Mouse (Mus musculus) neural tube, embryonic 15.5 days (tissue): Measurements from ENCODE around the gene Dcxr. TPM values are rescaled to one million over a fixed set of nuclear protein-coding genes. Genes with fewer than 3 reads are reported as not detected.

Experiments used
- ATAC-seq: fragments of 200-750 bp; cut with Nextera tagmentation; 2 replicates; pipeline ENCODE4 v1.8.0; 2017; ENCODE audit warnings: mild to moderate bottlenecking, moderate TSS enrichment, moderate library complexity; ENCODE audit not compliant: low FRiP score
- H3K27ac ChIP-seq: fragments of 300-500 bp; sonication (generic); replicated peaks from 2 replicates; pipeline ENCODE4 v1.5.1; 2015; ENCODE audit warnings: mild to moderate bottlenecking, inconsistent platforms
- H3K27me3 ChIP-seq: fragments of 300-500 bp; sonication (generic); replicated peaks from 2 replicates; pipeline ENCODE4 v1.6.1; 2015; ENCODE audit warnings: inconsistent platforms
- H3K36me3 ChIP-seq: fragments of 300-500 bp; sonication (generic); 2 replicates; pipeline ENCODE4 v1.6.1; 2015; ENCODE audit warnings: inconsistent platforms
- H3K4me1 ChIP-seq: fragments of 300-500 bp; sonication (generic); 2 replicates; pipeline ENCODE4 v1.6.1; 2015; ENCODE audit warnings: inconsistent platforms
- H3K4me2 ChIP-seq: fragments of 300-500 bp; sonication (generic); 2 replicates; pipeline ENCODE4 v1.6.1; 2015; ENCODE audit warnings: inconsistent platforms, mild to moderate bottlenecking, moderate library complexity
- H3K4me3 ChIP-seq: fragments of 300-500 bp; sonication (generic); replicated peaks from 2 replicates; pipeline ENCODE4 v1.5.1; 2015; ENCODE audit warnings: mild to moderate bottlenecking, inconsistent platforms
- H3K9ac ChIP-seq: fragments of 300-500 bp; sonication (generic); replicated peaks from 2 replicates; pipeline ENCODE4 v1.6.1; 2015; ENCODE audit warnings: mild to moderate bottlenecking, inconsistent platforms
- H3K9me3 ChIP-seq: fragments of 300-500 bp; sonication (generic); replicated peaks from 2 replicates; pipeline ENCODE4 v1.6.1; 2016; ENCODE audit warnings: inconsistent platforms
- WGBS: fragments of 180-500 bp; shearing (Covaris S2); methylation state at CpG from one replicate; pipeline ENCODE4 v1.1.7; 2015; ENCODE audit warnings: mixed read lengths; 5-methylcytosine and 5-hydroxymethylcytosine counted together
- polyA plus RNA-seq: library from polyadenylated mRNA; unstranded; fragments of >200 nt; fragmentation: Nextera tagmentation; extraction: Ambion mirVana; gene quantifications from 2 replicates; pipeline ENCODE4 v1.2.1, GENCODE M21; 2015

Dcxr gene
- polyA plus RNA-seq, 1 experiment from 2014 or later, result 9.4 TPM

DNA sequence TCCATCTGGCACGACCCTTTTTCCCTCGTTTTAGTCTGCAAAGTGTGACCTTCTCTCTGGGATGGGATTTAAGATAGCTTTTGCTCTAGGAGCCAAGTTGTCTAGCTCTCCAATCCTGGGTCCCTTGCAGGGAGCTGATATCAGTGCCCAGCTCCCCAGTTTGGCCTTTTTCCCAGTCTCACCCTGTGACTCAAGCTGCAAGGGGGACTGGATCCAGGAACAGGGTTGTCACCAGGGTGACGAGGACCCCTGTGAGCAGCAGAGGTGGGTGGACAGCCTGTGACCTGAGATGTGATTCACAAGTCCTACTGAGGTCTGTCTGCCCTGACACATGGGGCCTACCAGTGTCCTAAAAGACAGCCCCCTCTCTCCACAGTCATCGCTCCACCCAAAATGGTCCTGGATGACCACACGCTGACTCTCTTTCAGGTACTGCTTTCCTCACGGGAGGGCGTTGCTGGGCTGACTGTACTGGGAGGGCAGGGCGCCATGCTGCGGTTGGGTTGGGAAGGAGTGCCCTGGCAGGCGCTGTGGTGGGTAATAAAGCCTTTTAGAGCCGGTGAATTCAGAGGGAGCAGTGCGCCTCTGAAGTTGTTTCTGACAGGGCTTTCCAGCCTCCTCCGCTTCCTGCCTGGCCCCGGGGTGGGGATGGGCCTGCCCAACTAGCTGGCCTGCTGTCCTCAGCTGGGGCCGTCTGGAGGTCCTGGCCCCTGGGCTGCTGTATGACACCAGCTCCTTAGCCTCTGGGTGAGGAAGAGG, 23.2 kb downstream of the Dcxr start:
- 29% methylated on average over 15 of the region's 15 CpGs for WGBS
- H3K4me3 ChIP-seq, result no peak overlapping the region
- peaks cover 21% of the 10 kb centered on the region for H3K36me3 ChIP-seq
- H3K9ac ChIP-seq, result no peak overlapping the region; the same call in 1 of the 2 replicates
- no peaks in the 10 kb centered on the region for H3K27me3 ChIP-seq
- no peak overlapping the region for H3K4me2 ChIP-seq
- no peak; the same call in 1 of the 2 replicates for ATAC-seq
- peaks cover 16% of the 10 kb centered on the region for H3K4me1 ChIP-seq
- H3K27ac ChIP-seq, result 0 out of 2 replicates have a peak overlapping the region, but pooled peaks have one; percentile 5
- no peaks in the 10 kb centered on the region for H3K9me3 ChIP-seq

DNA sequence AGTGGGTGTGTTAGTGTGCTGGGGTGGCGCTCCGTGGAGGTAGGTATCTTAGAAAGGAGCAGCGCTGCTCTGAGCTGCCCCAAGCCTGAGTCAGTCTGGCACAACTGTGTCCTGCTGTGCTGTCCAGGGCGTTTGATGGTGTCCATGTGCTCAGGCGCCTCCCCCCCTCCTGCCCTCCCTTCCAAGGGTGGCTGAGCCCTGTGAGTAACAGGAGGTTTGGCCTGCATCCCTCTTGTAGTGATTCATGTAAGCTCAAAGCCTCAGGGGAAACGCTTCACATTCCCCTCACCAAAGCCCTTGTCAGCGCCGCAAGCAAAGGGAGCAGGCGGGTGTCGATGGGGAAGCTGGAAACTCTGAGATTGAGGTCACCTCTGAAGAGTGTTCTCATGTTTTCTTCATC, 29.3 kb downstream of the Dcxr start:
- Histone ChIP-seq H3K27ac (no peak overlapping the region), H3K9me3 (no peaks in the 10 kb centered on the region), H3K27me3 (no peaks in the 10 kb centered on the region), H3K4me3 (no peak overlapping the region), H3K4me2 (no peak overlapping the region), H3K36me3 (peaks cover 37% of the 10 kb centered on the region), H3K4me1 (peaks cover 15% of the 10 kb centered on the region), H3K9ac (no peak overlapping the region; the same call in 1 of the 2 replicates)
- no peak for ATAC-seq
- WGBS, result 62% methylated on average over 10 of the region's 10 CpGs

DNA sequence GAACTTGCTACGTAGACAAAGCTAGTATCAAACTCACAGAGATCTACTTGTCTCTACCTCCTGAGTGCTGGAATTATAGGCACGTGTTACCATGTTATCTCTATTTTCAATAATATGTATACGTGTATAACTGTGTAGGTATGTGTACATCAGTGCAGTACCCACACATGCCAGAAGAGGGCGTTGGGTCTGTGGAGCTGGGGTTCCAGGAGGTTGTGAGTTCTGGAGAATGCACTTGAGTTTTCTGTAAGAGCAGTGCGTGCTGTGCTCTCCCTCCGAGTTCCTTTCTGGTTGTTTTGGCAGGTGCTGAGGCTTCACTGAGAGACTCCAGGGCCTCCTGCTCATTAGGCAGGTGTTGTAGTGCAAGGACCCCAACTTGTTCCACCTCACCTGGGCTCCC, 30.5 kb downstream of the Dcxr start:
- ATAC-seq, result no peak
- Histone ChIP-seq H3K4me3 (no peak overlapping the region), H3K36me3 (peaks cover 34% of the 10 kb centered on the region), H3K4me1 (peaks cover 15% of the 10 kb centered on the region), H3K4me2 (no peak overlapping the region), H3K9me3 (no peaks in the 10 kb centered on the region), H3K27ac (no peak overlapping the region), H3K27me3 (no peaks in the 10 kb centered on the region), H3K9ac (no peak overlapping the region)
- 91% methylated on average over 6 of the region's 6 CpGs for WGBS

DNA sequence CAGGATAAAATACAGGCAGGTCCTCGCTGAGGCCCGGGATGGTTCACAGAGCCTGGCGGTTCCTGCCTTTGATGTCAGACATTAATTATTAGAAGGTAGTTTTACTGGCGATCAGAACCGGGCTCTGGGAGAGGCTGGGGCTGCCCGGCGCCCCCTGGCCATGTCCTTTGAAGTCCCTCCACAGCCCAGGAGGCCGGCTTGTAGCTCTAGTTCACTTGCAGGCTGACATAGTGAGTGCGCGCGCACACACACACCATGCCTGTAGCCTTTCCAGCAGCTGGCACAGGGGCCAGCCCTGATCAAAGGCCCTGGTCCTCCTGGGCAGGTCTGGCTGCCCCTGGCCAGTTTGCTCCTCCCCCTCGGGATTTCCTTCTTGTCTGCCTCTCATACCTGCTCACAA, 31.4 kb downstream of the Dcxr start:
- Histone ChIP-seq H3K4me3 (no peak overlapping the region), H3K9me3 (no peaks in the 10 kb centered on the region), H3K4me1 (peaks cover 15% of the 10 kb centered on the region), H3K9ac (no peak overlapping the region), H3K4me2 (no peak overlapping the region), H3K27ac (peak overlapping the region; percentile 24), H3K36me3 (peaks cover 34% of the 10 kb centered on the region), H3K27me3 (no peaks in the 10 kb centered on the region)
- WGBS, result 11% methylated on average over 12 of the region's 12 CpGs
- ATAC-seq, result no peak

DNA sequence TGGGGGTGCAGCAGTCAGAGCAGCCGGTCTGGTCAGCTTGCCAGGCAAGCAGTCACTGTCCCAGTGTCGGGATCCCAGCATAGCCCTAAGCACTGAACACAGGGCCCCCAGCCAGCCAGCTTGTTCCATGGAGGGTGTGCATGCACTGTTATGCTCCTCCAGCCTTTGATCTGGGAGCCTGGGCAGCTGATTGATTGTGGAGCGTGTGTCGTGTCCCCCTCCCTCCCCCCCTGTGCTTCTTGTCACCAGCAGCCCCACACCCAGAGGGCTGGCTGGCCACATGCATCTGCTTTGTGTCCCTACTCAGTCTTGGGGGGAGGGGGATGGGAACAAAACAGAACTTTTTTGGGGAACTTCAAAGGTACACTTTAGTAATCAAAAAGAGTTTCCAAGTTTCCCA, 31.9 kb downstream of the Dcxr start:
- Histone ChIP-seq H3K36me3 (peaks cover 38% of the 10 kb centered on the region), H3K4me2 (no peak overlapping the region), H3K27ac (peak overlapping the region; percentile 24; the same call in 1 of the 2 replicates), H3K4me3 (no peak overlapping the region), H3K9ac (no peak overlapping the region), H3K27me3 (no peaks in the 10 kb centered on the region), H3K9me3 (no peaks in the 10 kb centered on the region), H3K4me1 (peaks cover 15% of the 10 kb centered on the region)
- 14% methylated on average over 4 of the region's 4 CpGs for WGBS
- ATAC-seq, result peak; percentile 78

DNA sequence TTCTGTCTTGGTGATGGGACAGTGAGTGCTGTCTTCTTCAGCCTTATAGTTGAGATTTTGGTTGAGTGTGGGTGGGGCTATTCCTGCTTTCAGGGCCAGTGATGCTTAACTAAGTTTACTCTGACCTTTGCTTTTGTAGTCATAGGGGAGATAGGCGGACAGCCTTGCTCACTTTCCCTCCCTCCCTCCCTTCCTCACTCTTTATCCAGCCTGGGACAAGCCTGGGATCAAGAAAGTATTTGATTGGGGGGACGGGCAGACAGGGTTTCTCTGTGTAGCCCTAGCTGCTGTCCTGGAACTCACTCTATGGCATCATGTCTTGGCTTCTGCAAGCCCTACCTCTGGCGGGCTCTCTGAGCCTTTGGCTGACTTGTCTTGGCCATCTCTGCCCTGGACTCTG, 33.6 kb downstream of the Dcxr start:
- no peak overlapping the region for H3K4me2 ChIP-seq
- WGBS, result 60% methylated on average over 3 of the region's 3 CpGs
- H3K9ac ChIP-seq, result no peak overlapping the region
- no peak overlapping the region for H3K4me3 ChIP-seq
- ATAC-seq, result no peak
- H3K27ac ChIP-seq, result no peak overlapping the region
- H3K27me3 ChIP-seq, result no peaks in the 10 kb centered on the region
- peaks cover 15% of the 10 kb centered on the region for H3K4me1 ChIP-seq
- peaks cover 50% of the 10 kb centered on the region for H3K36me3 ChIP-seq
- no peaks in the 10 kb centered on the region for H3K9me3 ChIP-seq

DNA sequence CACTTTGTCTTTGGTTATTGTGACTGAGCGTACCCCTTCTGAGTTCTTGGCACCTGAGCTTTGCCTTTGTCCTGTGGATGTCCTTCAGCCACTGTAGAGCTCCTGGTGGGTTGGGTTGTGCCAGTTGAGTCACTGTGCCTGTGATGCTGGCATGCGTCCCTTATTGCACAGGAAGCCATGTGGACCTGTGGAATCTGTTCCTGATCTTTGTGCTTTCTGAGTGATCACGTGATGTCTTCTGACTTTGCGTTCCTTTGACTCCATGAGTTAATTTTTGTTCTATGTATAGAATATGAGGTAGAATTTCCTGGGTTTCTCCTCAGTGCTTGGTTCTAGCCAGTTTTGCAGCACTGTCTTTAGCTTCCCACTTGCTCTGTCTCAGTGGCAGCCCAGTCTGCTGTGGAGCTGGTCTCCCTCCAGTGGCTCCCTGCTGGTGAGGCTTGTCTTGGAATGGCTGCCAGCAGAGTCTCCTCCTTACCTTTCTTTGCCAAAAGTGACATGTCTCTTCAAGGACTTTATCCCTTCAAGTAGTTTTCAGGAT, 34.5 kb downstream of the Dcxr start:
- ATAC-seq, result no peak
- 92% methylated on average over 4 of the region's 4 CpGs for whole genome bisulfite sequencing

DNA sequence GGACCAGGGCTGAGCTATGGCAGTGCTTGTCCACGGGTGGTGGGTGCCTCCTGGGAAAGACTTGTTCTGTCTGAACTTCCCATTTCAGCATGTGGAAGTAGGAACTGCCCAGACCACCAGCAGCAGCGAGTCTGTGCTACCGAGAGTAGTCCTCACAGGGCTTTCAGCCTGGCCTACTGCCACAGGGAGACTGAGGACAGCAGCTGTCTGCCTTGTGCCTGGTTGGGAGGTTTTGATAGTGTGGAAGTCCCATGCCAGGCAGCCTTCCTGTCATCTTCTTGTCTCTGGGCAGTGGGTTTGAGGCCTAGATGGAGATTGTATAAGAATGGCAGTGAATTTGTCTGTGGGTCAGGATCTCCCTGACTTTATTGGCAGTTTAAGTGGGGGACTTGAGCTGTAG, 37.7 kb downstream of the Dcxr start:
- 87% methylated on average over 3 of the region's 3 CpGs for WGBS
- no peak for ATAC-seq
- Histone ChIP-seq H3K9me3 (no peaks in the 10 kb centered on the region), H3K4me1 (no peaks in the 10 kb centered on the region), H3K9ac (no peak overlapping the region), H3K27ac (no peak overlapping the region), H3K4me2 (no peak overlapping the region), H3K4me3 (no peak overlapping the region), H3K36me3 (peaks cover 63% of the 10 kb centered on the region), H3K27me3 (no peaks in the 10 kb centered on the region)

More for the DNA sequence above, 34.5 kb downstream of the Dcxr start:
- Histone ChIP-seq H3K9me3 (no peaks in the 10 kb centered on the region), H3K27ac (no peak overlapping the region), H3K9ac (no peak overlapping the region), H3K4me3 (no peak overlapping the region), H3K4me1 (peaks cover 15% of the 10 kb centered on the region), H3K27me3 (no peaks in the 10 kb centered on the region), H3K36me3 (peaks cover 58% of the 10 kb centered on the region), H3K4me2 (no peak overlapping the region)

DNA sequence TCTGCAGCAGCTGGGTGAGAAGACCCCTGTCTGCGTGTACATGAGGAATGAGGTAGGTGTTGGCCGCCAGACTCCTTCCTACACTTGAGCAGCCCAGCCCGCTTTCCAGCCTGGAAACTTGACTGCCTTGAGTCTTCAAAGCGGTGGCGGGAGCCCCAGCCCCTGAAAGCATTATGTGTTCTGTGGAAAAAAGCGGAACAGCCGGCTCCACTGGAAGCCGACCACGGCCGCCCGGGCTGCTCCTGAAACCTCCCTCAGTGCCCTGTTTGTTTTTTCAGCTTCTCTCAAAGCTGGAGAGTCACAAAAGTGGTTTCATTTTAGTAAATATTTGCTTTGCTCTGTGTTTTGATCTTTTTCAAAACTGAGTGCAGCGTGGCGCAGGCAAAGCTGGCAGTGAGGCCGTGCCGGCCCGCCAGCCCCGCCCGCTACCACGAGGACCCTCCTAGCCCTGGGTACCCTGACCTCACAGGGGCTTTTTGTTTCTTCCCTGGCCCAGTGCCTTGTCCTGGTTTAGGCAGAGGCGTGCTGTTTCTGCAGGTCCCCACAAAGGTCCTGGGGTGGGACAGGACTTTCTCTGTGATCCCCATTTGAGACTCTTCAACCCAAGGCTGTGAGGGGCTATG, 40.3 kb downstream of the Dcxr start:
- peaks cover 66% of the 10 kb centered on the region for H3K36me3 ChIP-seq
- H3K4me1 ChIP-seq, result no peaks in the 10 kb centered on the region
- no peaks in the 10 kb centered on the region for H3K27me3 ChIP-seq
- ATAC-seq, result no peak
- no peaks in the 10 kb centered on the region for H3K9me3 ChIP-seq
- H3K4me2 ChIP-seq, result no peak overlapping the region
- H3K9ac ChIP-seq, result no peak overlapping the region
- H3K27ac ChIP-seq, result peak overlapping the region; percentile 37; the same call in 1 of the 2 replicates
- H3K4me3 ChIP-seq, result no peak overlapping the region
- 82% methylated on average over 20 of the region's 20 CpGs for WGBS

DNA sequence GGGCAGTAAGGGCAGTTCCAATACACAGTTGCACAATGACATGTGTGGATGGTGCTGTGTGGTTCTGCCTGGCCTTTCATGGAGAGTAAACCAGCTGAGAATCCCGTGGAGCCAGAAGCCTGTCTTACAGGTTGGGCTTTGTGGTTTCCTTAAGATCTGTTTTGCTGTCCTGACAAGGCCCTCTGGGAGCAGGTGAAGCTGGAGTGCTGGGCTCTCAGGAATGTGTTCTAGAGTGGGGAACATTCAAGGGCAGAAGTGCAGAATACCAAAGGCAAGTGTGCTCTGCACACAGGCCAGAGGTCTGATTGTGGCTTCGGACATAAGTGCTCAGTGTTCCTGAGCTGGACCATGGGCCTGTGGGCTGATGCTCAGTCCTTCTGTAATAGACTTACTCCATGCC, 42.4 kb downstream of the Dcxr start:
- H3K9ac ChIP-seq, result no peak overlapping the region
- no peak overlapping the region for H3K4me2 ChIP-seq
- no peak overlapping the region for H3K4me3 ChIP-seq
- H3K4me1 ChIP-seq, result no peaks in the 10 kb centered on the region
- no peaks in the 10 kb centered on the region for H3K9me3 ChIP-seq
- H3K36me3 ChIP-seq, result peaks cover 69% of the 10 kb centered on the region
- WGBS, result 93% methylated on average over 2 of the region's 2 CpGs
- ATAC-seq, result no peak
- no peak overlapping the region for H3K27ac ChIP-seq
- no peaks in the 10 kb centered on the region for H3K27me3 ChIP-seq

DNA sequence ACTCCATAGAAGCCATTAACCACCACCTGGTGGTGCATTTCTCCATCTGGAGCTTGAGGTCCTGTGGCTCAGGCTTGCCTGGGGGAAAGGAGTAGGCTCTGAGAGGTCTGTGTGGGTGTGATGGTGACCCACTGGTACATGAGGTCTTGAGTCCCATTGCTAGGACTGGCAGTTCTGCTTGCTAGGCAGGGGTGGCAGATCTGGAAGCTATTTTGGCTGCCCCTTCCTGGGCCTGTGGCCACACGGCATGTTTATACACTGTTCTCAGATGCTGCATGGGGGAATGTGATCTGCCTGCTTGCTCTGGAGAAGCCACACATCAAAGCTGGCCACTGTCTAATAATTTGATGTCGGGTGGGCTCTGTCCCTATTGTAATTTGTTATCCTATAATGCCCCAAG, 43.0 kb downstream of the Dcxr start:
- Histone ChIP-seq H3K4me2 (no peak overlapping the region), H3K27me3 (no peaks in the 10 kb centered on the region), H3K9ac (no peak overlapping the region), H3K4me1 (no peaks in the 10 kb centered on the region), H3K4me3 (no peak overlapping the region), H3K9me3 (no peaks in the 10 kb centered on the region), H3K36me3 (peaks cover 69% of the 10 kb centered on the region), H3K27ac (no peak overlapping the region)
- 92% methylated on average over 2 of the region's 2 CpGs for WGBS
- ATAC-seq, result no peak

DNA sequence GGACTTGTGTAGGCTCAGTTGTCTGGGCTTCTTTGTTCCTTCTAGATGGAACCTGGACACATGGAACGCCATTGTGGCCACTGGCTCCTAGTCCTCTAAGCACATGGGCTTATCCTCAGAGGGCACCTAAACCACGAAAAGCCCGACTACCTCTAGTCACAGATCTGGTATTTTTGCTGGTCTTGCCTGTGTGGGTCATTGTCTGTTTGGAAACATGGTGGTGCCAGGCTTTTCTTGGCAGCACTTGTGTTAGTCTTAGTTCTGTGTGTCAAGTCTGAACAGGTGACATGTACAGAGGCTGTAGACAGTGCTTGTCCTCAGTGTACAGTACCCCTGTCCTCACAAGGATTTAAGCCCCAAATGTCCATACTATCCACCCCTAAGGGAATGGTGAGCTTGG, 43.5 kb downstream of the Dcxr start:
- WGBS, result 93% methylated on average over 3 of the region's 3 CpGs
- Histone ChIP-seq H3K4me1 (no peaks in the 10 kb centered on the region), H3K9ac (no peak overlapping the region), H3K27me3 (no peaks in the 10 kb centered on the region), H3K36me3 (peaks cover 69% of the 10 kb centered on the region), H3K4me3 (no peak overlapping the region), H3K4me2 (no peak overlapping the region), H3K9me3 (no peaks in the 10 kb centered on the region), H3K27ac (no peak overlapping the region)
- no peak for ATAC-seq
